Mouse (Mus musculus) heart, postnatal 25 days (tissue): ENCODE data around the gene Oxct1. TPM values are rescaled to one million over a fixed set of nuclear protein-coding genes. Genes with fewer than 3 reads are reported as not detected.

ENCODE experiments used
- DNase-seq: peaks from one replicate; pipeline ENCODE4 v3.0.0; 2022; ENCODE audit warnings: low spot score
- intact Hi-C: fragments of 180-260 bp; cut with DNase I; formaldehyde crosslinking; loops from one replicate; pipeline ENCODE4 v1.15.1; 2025
- total RNA-seq, 2 experiments: library from RNA; stranded (reverse); gene quantifications; 2 replicates each; pipeline ENCODE4 v1.2.3; 2021

Gene Oxct1
- total RNA-seq, 2 experiments from 2014 or later: 1,289 to 1,329 TPM

DNA sequence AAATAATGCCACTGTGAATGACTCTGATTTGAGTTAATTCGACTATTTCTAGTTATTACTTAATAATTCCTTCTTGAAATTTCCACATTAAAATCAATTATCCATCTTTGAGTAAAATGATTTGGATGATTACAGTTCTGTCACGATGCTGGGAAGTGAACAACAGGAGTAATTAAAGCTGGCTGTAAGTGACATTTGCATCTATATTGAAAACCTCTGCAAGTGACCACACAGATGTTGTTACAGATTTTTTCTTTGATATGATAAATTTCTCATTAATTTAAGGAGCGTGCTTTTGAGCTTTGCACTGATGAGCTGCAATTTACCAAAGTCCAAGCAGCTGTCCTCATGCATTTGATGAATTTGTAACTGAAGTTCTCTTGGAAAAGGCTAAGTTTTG, 64.4 kb downstream of the Oxct1 start:
- intact Hi-C loops: no loop called here

DNA sequence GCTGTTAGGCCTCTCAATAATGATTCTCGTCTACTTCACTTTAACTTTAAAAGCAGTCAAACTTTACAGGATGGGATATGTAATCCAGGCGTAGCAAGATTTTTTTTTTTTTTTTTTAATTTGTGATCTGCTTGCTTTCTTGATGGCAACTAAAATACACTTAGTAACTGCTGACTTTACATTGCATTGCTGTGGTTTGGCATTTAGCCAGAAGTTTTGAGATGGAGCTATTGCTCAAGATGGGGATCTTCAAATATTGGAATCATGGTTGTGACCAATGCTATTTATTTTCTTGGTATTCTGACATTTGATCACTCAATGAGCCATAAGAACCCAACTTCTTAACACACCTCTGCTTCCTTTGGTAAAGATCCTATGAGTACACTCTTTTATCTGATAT, 66.4 kb downstream of the Oxct1 start:
- DNase-seq: no peak
- intact Hi-C loops: no loop called here

More for the DNA sequence above, 64.4 kb downstream of the Oxct1 start:
- DNase-seq: no peak

DNA sequence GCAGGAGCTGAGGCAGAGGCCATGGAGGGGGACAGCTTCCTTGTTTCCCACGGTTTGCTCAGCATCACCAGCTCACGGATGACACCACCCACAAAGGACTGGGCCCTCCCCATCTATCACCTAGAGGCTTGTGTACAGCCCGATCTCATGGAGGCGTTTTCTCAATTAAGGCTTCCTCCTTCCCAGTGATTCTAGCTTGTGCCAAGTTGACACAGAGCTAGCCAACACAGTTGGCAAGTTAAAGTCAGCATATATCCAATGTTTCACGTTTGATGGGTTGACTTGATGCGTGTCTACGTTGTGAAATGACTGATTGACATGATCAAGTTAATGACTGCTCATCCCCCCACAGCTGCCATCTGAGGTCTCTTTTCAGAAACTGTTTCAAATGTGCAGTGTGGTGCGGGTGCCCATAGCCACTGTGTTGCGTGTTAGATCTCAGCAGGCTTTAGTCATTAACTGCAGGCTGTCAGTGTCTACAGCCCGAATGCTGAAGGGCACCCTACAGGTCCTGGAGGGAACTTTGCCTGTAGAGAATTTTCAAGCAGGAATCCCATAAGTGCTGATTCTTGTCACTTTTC, 74.2 kb downstream of the Oxct1 start:
- intact Hi-C loops: no loop called here
- DNase-seq: no peak

- no peak for DNase-seq
- intact Hi-C loops: no loop called here
These were observed 74.8 kb downstream of the Oxct1 start for GRCm38 (mm10) chr15:4101025-4101424.

GRCm38 (mm10) chr15:4104319-4104718, 78.1 kb downstream of the Oxct1 start:
- no peak for DNase-seq
- intact Hi-C loops: no loop called here

GRCm38 (mm10) chr15:4105498-4105897, 79.3 kb downstream of the Oxct1 start:
- intact Hi-C loops: no loop called here
- DNase-seq: no peak

DNA sequence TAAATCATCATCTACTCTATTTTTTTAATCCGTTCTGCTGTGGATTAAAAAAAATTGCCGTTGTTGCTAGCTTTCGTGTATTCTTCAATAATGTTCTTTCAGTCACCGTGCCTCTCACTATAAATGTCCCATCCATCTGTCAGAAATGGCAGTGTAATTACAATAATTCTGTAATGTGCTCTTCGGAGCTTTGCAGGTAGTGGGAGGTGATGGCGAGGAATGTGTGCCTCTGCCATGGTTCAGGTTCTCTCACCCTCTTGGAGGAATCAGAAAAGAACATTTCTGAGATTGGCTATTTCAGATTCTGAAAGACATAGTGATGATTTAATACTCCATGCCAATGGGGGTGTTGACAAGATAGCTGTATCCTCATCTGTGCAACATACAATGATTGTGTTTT, 93.8 kb downstream of the Oxct1 start:
- intact Hi-C loops: no loop called here
- DNase-seq: no peak

- intact Hi-C loops: no loop called here
- DNase-seq: no peak
These were observed 98.5 kb downstream of the Oxct1 start for GRCm38 (mm10) chr15:4124648-4125047.

GRCm38 (mm10) chr15:4138524-4138923, 112.3 kb downstream of the Oxct1 start:
- DNase-seq: no peak
- intact Hi-C loops: no loop called here

DNA sequence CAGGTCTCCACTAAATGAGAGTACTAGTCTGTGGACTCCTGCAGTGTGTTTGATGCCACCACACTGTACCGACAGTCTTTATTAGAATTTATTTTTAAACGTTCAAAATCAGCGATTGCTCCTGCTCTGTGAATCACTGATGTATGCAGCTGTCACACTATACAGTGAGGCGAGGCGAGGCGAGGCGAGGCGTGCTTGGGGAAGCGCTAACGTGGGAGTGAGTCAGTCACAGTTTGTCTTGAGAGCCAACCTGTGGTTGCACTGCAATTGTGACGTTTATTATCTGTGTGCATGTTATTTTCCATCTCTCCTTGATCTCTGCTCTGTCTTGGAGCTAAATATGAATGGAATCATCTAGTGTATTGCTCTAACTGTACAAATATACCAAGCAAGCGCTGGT, 113.3 kb downstream of the Oxct1 start:
- intact Hi-C loops: no loop called here
- DNase-seq: no peak

DNA sequence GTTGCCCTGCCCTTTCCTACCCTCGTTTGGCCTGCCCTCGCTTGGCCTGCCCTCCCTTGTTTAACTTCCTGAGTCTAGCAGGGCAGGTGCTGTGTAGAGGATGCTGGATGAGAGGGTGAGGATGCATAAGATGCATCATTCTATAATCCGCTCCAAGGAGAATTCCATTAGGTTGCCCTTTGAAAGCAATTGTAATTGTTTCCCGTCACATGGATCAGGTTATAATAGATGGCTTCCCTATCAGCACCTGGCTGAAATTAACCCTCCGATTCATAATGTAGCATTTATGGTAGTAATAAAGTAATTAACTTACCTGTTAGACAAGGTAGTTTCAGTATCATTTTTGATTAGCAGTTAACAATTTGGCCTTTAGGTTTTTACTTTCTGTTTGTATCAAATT, 119.2 kb downstream of the Oxct1 start:
- DNase-seq: no peak
- intact Hi-C loops: no loop called here

- intact Hi-C loops: no loop called here
- no peak for DNase-seq
These were observed 121.5 kb downstream of the Oxct1 start for GRCm38 (mm10) chr15:4147700-4148099.

DNA sequence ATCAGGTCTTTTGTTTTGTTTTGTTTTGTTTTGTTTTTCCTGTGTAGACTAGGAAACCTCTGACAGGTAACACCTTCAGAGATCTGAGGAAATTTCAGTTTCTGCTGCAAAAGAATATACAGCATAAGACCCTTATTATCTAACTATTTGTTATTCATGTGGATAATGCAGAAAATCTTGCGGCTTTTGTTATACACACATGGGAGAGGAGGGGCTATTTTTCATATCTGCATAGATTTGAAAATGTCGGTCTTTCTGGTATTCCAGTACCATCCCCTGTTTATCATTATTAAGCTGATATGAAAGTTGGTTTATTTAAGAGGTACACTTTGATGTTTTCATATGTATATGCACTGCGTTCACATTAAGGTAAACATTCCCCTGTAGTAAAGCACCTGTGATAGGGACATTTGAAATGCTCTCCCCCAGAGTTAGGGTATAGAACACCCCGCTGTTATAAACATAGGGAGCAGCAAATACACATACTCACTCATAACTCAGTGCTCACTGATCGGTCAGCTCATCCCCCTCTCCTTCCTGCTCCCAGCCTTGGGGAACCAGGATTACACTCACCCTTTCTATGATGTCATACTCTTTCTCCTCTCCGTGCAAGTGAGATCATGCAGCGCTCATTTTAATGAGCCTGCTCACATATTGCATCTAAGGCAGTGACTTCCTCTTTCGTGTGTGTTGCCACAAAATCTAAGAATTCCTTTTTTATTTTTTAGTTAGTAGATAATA, 122.6 kb downstream of the Oxct1 start:
- intact Hi-C loops: no loop called here
- DNase-seq: no peak

DNA sequence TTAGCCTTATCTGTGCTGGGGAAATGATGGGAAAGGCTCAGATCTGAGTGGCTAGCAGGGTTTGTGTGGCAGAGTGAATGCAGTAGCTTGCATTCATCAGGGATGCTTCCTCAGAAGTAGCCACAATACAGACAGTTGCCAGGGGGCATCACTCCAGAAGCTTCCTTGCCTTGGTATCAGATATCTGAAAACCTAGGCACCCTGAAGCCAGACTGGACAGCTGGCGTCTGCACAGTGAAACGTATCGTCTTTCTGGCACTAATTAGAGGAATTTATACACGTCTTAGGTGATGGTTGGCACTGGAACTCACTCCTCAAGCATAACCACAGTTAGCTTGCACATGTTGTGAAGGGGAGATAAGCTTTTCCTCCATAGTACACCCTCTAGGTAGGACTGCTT, 128.5 kb downstream of the Oxct1 start:
- intact Hi-C loops: no loop called here
- DNase-seq: no peak

DNA sequence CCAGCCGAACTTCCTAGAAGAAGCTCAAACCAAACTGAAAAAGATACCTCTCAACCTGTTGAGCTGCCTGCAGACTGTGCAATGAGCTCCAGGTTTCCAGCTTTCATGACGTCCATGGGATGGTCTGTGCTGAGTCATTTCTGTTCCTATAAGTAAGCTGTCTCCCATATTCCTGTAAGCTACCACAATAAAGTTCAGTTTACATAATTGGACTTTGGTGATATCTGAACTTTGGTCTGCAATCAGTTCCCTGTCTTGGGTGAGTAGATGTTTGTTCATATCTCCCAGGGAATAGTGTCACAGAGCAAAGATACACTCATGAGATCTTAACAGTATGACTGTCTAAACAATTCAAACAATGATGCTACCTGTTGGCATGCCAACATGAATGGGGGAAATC, 141.8 kb downstream of the Oxct1 start:
- intact Hi-C loops: no loop called here

DNA sequence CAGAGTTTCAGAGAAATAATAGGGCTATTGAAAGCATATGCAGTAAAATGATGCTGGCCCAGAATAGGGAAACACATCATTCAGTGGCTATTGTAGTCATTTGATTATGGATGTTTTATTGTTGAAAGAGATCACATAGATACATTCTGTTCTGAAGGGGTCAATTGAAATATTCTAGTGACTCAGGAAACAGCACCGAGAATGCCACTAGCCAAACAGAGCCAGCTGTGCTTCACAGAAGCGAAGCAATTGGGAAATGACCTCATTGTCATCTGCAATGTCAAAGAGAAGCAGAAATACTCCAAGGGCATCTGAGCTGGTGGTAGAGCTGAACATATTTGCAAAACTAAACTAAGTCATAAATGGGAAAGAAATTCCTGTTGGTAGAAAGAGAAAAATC, 145.4 kb downstream of the Oxct1 start:
- no peak for DNase-seq
- intact Hi-C loops: no loop called here

More for the DNA sequence above, 141.8 kb downstream of the Oxct1 start:
- DNase-seq: no peak

GRCm38 (mm10) chr15:4197913-4198312, 171.7 kb downstream of the Oxct1 start:
- intact Hi-C loops: no loop called here
- DNase-seq: no peak

Other genes with a start within 250 kb of the Oxct1 start
- gene Fbxo4, start 46.8 kb upstream of the Oxct1 start, total RNA-seq: 1 to 10 TPM; 6.5 to 8.6 TPM
- 10 to 100 TPM; 22.9 to 25.3 TPM for gene AW549877, start 30.6 kb upstream of the Oxct1 start, total RNA-seq